Mouse (Mus musculus): ENCODE results near the gene Mrpl10.
A peak's percentile ranks its signal among the peaks of the same experiment; 100 is the strongest.

DNA sequence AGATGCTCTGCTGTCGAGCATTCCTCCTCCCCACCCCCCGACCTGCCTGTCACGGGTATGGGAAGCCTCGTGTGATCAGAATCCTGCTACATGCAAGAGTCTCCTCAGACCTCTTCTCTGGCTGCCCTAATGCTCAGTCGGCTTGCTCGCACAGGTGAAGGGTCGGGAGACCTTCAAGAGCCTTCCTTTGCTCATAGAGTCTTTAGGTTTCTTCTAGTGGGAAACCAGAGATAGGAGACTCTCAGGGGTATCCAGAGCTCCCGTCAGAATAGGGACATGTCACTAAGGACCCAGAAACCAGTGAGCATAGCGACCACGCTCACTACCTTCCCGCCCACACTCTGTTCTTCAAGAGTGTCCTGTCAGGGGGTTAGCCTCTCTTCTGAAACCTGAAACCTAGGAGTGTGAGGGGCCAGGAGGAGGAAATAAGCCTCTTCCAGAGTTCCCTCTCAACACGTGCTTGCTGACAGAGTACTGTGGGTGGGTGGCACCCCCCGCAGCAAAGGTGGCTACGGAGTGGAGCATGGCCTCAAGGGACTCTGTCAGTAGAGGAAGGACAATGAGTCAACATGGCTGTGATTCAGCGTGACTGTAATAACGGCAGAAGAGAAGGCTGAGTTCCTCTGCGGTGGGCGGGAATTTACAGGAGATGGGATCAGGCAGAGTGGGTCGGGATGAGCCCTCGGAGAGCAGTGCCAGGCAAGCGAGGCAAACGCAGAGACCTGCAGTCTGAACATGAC is 42.2 kb downstream of the Mrpl10 start:
- TF ChIP-seq MYOG (IDR thresholded peaks at IDR 0.05; ENCODE audit: control insufficient read depth in 1 of 3, insufficient read depth in 1 of 3, insufficient read length in 2 of 3, low read depth in 2 of 3) (no peak), E2F4 (IDR thresholded peaks at IDR 0.05; ENCODE audit: insufficient read depth) (no peak), POLR2A (IDR thresholded peaks at IDR 0.05; ENCODE audit: insufficient read length, low read depth) (no peak), CEBPB (IDR thresholded peaks at IDR 0.05; ENCODE audit: insufficient read depth, poor library complexity, severe bottlenecking) (no peak), MAX (IDR thresholded peaks at IDR 0.05; ENCODE audit: low read depth) (peak; percentile 22), MYOD1 (IDR thresholded peaks at IDR 0.05; ENCODE audit: control insufficient read depth in 1 of 3, insufficient read length in 2 of 3, low read depth in 2 of 3) (no peak), USF1 (IDR thresholded peaks at IDR 0.05; ENCODE audit: low read depth) (no peak), POLR2AphosphoS2 (IDR thresholded peaks at IDR 0.05; ENCODE audit: insufficient read length, low read depth) (no peak)

All from myocyte (in vitro differentiated cells).